Mouse (Mus musculus): ENCODE results near the gene 4833427G06Rik. TPM values are rescaled to one million over a fixed set of nuclear protein-coding genes. Genes with fewer than 3 reads are reported as not detected.
"Not testable (repeated sequence)": the region's sequence is repeated elsewhere in the genome, so short reads cannot be mapped to it uniquely, and the experiment has no call there.

Gene 4833427G06Rik
- polyA plus RNA-seq (2012; rRNA removed), result 39.0 and 40.5 TPM in 2 replicates

DNA sequence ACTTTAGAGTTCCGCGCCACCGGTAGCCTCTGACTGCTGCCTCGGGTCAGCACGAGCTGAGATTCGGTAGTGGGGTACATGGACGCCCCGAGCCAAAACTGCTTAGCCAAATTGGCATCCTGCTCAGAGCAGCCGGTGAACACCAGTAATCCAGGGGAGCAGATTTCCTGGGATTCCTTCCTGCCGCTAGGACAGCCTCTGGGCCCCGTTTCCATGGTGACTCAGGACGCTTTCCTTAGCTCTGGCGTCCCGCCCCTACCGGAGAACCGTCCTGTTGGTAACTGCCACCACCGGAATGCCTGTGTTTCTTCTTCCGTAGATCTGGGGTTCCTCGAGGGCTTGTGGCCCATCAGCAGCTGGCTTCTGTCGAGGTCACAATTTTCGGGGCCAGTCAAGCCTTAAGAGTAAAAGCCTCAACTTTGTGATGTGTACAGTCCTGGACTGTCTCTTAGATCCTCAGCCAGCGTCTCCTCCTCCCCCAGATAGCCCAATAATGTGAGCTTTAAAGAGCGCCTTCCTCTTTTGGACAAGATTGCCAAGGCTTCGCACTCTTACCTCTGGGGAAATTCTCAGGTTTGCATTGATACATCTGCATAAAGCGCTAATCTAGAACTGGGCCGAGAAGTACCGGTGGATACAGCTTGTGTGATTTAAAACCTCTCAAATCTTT is at the start of gene 4833427G06Rik:
Gene 4833427G06Rik, minus strand, starts transcription at position 323 of the 670 bp plus-strand sequence.
- H3K4me3 ChIP-seq (ENCODE audit: control insufficient read depth, low read depth, low read length), result peak within 1 kb of the TSS; percentile 93
- H3K27me3 ChIP-seq (ENCODE audit: control insufficient read depth, insufficient read depth, low read length), result no peaks in the 10 kb centered on the region
- peaks cover 4% of the 10 kb centered on the region for H3K36me3 ChIP-seq (ENCODE audit: control insufficient read depth, insufficient read depth, low read length)
- peak within 1 kb of the TSS; percentile 99 for H3K27ac ChIP-seq (ENCODE audit: control insufficient read depth, insufficient read depth, low read depth, low read length)
- peaks cover 4% of the 10 kb centered on the region; the same call in 1 of the 2 replicates for H3K4me1 ChIP-seq (ENCODE audit: control insufficient read depth, insufficient read depth, low read length)
- TF ChIP-seq POLR2A (IDR thresholded peaks at IDR 0.05; ENCODE audit: control insufficient read depth, low read depth, low read length), result peak; percentile 93
- TF ChIP-seq CTCF (IDR thresholded peaks at IDR 0.05; ENCODE audit: control insufficient read depth, insufficient read depth, insufficient replicate concordance, low read depth, low read length), result peak; percentile 22; the same call in 1 of the 2 replicates

DNA sequence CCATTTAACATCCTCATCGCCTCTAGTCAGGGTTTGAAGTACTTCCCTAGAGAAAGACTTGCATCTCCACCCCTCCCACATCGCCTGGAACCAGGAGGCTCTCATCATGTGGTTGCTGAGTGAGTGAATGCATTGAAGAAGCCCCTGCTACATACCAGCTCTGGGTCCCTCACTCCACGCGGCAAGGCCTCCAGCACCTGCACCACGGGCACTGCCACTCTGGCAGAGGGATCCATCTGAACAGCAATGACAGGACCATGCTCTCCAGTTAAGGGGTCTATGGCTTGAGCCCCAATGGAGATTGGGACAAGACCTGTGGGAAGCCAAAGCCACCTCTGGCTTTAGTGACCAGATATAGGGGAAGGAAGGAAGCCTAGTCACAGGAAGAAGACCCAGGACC is 45.4 kb upstream of the 4833427G06Rik start:
- TF ChIP-seq CTCF (IDR thresholded peaks at IDR 0.05; ENCODE audit: control insufficient read depth, insufficient read depth, insufficient replicate concordance, low read depth, low read length), result no peak
- no peak for TF ChIP-seq POLR2A (IDR thresholded peaks at IDR 0.05; ENCODE audit: control insufficient read depth, low read depth, low read length)
- Histone ChIP-seq H3K27ac (ENCODE audit: control insufficient read depth, insufficient read depth, low read depth, low read length) (no peak overlapping the region), H3K36me3 (ENCODE audit: control insufficient read depth, insufficient read depth, low read length) (no peaks in the 10 kb centered on the region), H3K4me1 (ENCODE audit: control insufficient read depth, insufficient read depth, low read length) (peaks cover 2% of the 10 kb centered on the region; the same call in 1 of the 2 replicates), H3K4me3 (ENCODE audit: control insufficient read depth, low read depth, low read length) (no peak overlapping the region), H3K27me3 (ENCODE audit: control insufficient read depth, insufficient read depth, low read length) (no peaks in the 10 kb centered on the region)

DNA sequence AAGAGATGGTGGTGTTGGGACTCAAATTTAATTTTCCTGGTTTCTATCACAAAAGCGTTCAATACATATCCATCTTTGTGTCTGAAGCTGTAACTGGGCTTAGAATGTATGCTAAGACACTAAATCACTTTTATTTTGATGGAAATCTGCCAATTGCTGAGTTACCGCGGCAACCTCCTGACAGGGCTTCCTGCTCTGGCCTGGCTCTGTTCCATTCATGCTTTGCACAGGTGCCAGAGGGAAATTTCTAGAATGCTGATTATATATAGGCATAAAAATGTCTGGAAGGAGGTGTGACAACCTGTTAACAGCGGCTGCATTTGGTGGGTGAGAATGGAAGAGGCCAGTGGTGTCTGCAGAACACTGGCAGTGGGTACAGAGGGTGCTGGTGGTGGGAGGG is 44.6 kb upstream of the 4833427G06Rik start:
- no peaks in the 10 kb centered on the region for H3K27me3 ChIP-seq (ENCODE audit: control insufficient read depth, insufficient read depth, low read length)
- no peak overlapping the region for H3K4me3 ChIP-seq (ENCODE audit: control insufficient read depth, low read depth, low read length)
- no peaks in the 10 kb centered on the region for H3K36me3 ChIP-seq (ENCODE audit: control insufficient read depth, insufficient read depth, low read length)
- H3K27ac ChIP-seq (ENCODE audit: control insufficient read depth, insufficient read depth, low read depth, low read length), result no peak overlapping the region
- TF ChIP-seq CTCF (IDR thresholded peaks at IDR 0.05; ENCODE audit: control insufficient read depth, insufficient read depth, insufficient replicate concordance, low read depth, low read length) (no peak), POLR2A (IDR thresholded peaks at IDR 0.05; ENCODE audit: control insufficient read depth, low read depth, low read length) (no peak)
- H3K4me1 ChIP-seq (ENCODE audit: control insufficient read depth, insufficient read depth, low read length), result no peaks in the 10 kb centered on the region; the same call in 1 of the 2 replicates

DNA sequence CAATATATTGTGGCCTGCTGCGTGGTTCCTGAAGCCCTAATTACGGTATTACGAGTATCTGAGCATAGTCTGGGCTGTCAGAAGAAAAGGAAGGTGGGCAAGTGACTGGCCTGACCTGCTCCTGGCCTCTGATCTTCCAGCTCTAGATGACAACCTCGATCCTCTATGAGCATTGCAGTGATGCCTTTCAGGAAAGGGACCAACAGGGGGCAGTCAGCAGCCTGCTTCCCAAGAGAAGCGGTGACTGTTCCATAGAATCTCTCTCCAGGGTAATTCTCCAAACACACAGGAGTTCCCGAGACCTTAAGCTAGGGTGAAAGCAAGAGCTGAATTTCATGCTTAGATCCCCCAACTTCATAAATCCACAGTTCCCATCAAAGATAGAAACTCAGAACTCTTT is 42.3 kb upstream of the 4833427G06Rik start:
- Histone ChIP-seq H3K4me3 (ENCODE audit: control insufficient read depth, low read depth, low read length) (no peak overlapping the region), H3K36me3 (ENCODE audit: control insufficient read depth, insufficient read depth, low read length) (no peaks in the 10 kb centered on the region), H3K4me1 (ENCODE audit: control insufficient read depth, insufficient read depth, low read length) (no peaks in the 10 kb centered on the region), H3K27ac (ENCODE audit: control insufficient read depth, insufficient read depth, low read depth, low read length) (no peak overlapping the region), H3K27me3 (ENCODE audit: control insufficient read depth, insufficient read depth, low read length) (no peaks in the 10 kb centered on the region)
- TF ChIP-seq CTCF (IDR thresholded peaks at IDR 0.05; ENCODE audit: control insufficient read depth, insufficient read depth, insufficient replicate concordance, low read depth, low read length) (no peak), POLR2A (IDR thresholded peaks at IDR 0.05; ENCODE audit: control insufficient read depth, low read depth, low read length) (no peak)

DNA sequence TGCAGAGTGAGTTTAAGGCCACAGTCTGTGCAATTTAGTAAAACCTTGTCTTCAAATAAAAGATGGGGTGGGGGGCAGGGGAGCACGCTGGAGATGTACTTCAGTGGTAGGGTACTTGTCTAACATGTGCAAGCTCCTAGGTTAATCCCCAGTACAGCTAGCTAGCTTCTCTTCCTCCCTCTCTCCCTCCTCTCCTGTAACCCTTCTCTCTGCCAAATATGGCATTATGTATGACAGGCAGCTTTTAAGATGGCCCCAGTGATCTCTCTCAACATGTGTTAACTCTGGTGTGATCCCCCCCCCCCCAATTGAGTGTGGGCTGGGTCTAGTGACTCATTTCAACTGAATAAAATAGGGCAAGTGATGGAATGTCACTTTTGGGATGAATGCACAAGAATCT is 41.6 kb upstream of the 4833427G06Rik start:
- Histone ChIP-seq H3K4me3 (ENCODE audit: control insufficient read depth, low read depth, low read length) (no peak overlapping the region), H3K36me3 (ENCODE audit: control insufficient read depth, insufficient read depth, low read length) (no peaks in the 10 kb centered on the region), H3K27me3 (ENCODE audit: control insufficient read depth, insufficient read depth, low read length) (no peaks in the 10 kb centered on the region), H3K27ac (ENCODE audit: control insufficient read depth, insufficient read depth, low read depth, low read length) (no peak overlapping the region), H3K4me1 (ENCODE audit: control insufficient read depth, insufficient read depth, low read length) (no peaks in the 10 kb centered on the region)
- TF ChIP-seq CTCF (IDR thresholded peaks at IDR 0.05; ENCODE audit: control insufficient read depth, insufficient read depth, insufficient replicate concordance, low read depth, low read length) (no peak), POLR2A (IDR thresholded peaks at IDR 0.05; ENCODE audit: control insufficient read depth, low read depth, low read length) (no peak)

DNA sequence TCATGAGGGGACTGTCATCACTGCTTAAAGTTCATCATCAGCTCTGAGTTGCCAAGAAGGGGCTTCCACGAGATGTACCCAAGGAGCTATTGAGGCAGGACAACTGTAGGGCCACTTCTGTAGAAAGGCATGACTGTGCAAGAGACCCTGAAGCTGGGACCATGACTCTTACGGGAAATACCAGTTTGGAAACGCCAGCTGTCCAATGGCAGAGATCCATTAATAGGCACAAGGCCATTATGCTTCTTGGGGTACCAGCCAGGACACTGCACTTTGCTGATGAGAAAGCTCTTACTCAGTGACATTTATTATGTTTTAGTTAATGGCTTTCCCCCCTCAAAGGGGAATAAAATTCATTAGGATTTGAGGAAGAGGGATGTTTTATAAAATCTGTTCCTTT is 38.8 kb upstream of the 4833427G06Rik start:
- H3K4me3 ChIP-seq (ENCODE audit: control insufficient read depth, low read depth, low read length), result no peak overlapping the region
- no peak overlapping the region for H3K27ac ChIP-seq (ENCODE audit: control insufficient read depth, insufficient read depth, low read depth, low read length)
- no peaks in the 10 kb centered on the region for H3K4me1 ChIP-seq (ENCODE audit: control insufficient read depth, insufficient read depth, low read length)
- no peaks in the 10 kb centered on the region for H3K36me3 ChIP-seq (ENCODE audit: control insufficient read depth, insufficient read depth, low read length)
- TF ChIP-seq CTCF (IDR thresholded peaks at IDR 0.05; ENCODE audit: control insufficient read depth, insufficient read depth, insufficient replicate concordance, low read depth, low read length) (no peak), POLR2A (IDR thresholded peaks at IDR 0.05; ENCODE audit: control insufficient read depth, low read depth, low read length) (no peak)
- no peaks in the 10 kb centered on the region for H3K27me3 ChIP-seq (ENCODE audit: control insufficient read depth, insufficient read depth, low read length)

DNA sequence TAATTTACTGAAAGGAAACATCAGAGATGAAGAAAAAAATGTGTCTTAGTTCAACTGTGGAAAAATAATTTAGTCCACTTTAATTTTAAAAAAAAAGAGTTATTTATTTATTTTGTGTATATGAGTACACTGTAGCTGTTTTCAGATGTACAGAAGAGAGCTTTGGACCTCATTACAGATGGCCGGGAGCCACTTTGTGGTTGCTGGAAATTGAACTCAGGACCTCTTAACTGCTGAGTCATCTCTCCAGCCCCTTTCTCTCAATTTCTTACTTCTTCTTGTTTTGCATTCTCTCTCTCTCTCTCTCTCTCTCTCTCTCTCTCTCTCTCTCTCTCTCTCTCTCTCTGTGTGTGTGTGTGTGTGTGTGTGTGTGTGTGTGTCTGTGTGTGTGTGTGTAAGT is 37.5 kb upstream of the 4833427G06Rik start:
- not testable (repeated sequence) for H3K4me3 ChIP-seq (ENCODE audit: control insufficient read depth, low read depth, low read length); H3K36me3 ChIP-seq (ENCODE audit: control insufficient read depth, insufficient read depth, low read length); H3K4me1 ChIP-seq (ENCODE audit: control insufficient read depth, insufficient read depth, low read length); H3K27ac ChIP-seq (ENCODE audit: control insufficient read depth, insufficient read depth, low read depth, low read length); H3K27me3 ChIP-seq (ENCODE audit: control insufficient read depth, insufficient read depth, low read length)
